Mouse (Mus musculus) cortical plate, adult 2 months (tissue): ENCODE measurements around the gene Rab31. TPM values are rescaled to one million over a fixed set of nuclear protein-coding genes. Genes with fewer than 3 reads are reported as not detected.
A peak's percentile ranks its signal among the peaks of the same experiment; 100 is the strongest.

Experiments
- H3K27ac ChIP-seq: fragments of 200-500 bp; 2 replicates; pipeline ENCODE4 v1.5.1; 2012; ENCODE audit warnings: low read length, control low read depth, inconsistent platforms; ENCODE audit not compliant: insufficient read depth
- H3K4me1 ChIP-seq: fragments of 200-500 bp; 2 replicates; pipeline ENCODE4 v1.6.1; 2011; ENCODE audit warnings: low read length; ENCODE audit not compliant: control insufficient read depth, insufficient read depth
- H3K4me3 ChIP-seq: fragments of 200-500 bp; 2 replicates; pipeline ENCODE4 v1.5.1; 2011; ENCODE audit warnings: mild to moderate bottlenecking, low read length, control low read depth; ENCODE audit not compliant: insufficient read depth
- CTCF ChIP-seq: fragments of 200-500 bp; IDR thresholded peaks from 2 replicates; pipeline ENCODE4 v1.5.1; 2011; ENCODE audit warnings: mild to moderate bottlenecking, control low read depth, low read length; ENCODE audit not compliant: insufficient read depth; ENCODE audit errors: extremely low read depth
- POLR2A ChIP-seq: fragments of 200-500 bp; IDR thresholded peaks from 2 replicates; pipeline ENCODE4 v1.6.1; 2011; ENCODE audit warnings: mild to moderate bottlenecking, low read length, control low read depth; ENCODE audit not compliant: insufficient read depth; ENCODE audit errors: extremely low read depth
- polyA plus RNA-seq: library from polyadenylated mRNA; depleted of rRNA; stranded (reverse); fragments of >200 nt; gene quantifications from 2 replicates; pipeline ENCODE4 v1.2.3, GENCODE M21; 2012

The Rab31 gene
- polyA plus RNA-seq, 1 experiment = 84.6 TPM

DNA sequence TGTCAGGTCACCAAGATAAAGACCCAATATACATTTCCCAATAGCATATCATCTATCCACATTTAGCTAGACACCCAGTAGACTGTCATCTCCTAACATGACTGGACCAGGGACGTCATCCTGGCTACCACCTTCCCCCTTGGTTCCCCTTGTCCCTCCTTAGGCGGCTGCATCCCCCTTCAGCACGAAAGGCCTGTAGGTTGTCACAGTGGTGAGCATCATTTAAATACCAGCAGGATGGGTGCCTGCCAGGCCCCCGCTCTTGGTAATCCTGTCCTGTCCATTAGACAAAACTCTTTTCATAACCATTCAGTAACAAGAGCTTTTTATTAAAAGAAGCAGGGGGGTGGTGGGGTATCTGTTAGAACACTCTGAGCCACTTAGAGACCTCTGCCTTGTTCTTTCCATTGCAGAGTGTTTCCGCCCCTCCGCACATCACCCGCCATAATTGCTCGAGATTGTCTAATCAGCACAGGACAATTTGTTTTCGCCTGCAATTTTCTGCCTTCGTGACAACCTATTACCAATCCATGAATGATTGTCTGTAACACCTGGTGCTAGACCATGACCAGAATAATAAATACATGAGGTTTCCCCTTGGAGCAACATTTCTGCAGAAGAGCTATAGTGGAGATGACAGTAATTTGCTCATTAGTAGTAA, 30.2 kb downstream of the Rab31 start:
- H3K27ac ChIP-seq = peak overlapping the region; percentile 54; the same call in 1 of the 2 replicates
- no peak for TF ChIP-seq CTCF
- no peak for TF ChIP-seq POLR2A
- H3K4me3 ChIP-seq = no peak overlapping the region
- peaks cover 2% of the 10 kb centered on the region for H3K4me1 ChIP-seq

DNA sequence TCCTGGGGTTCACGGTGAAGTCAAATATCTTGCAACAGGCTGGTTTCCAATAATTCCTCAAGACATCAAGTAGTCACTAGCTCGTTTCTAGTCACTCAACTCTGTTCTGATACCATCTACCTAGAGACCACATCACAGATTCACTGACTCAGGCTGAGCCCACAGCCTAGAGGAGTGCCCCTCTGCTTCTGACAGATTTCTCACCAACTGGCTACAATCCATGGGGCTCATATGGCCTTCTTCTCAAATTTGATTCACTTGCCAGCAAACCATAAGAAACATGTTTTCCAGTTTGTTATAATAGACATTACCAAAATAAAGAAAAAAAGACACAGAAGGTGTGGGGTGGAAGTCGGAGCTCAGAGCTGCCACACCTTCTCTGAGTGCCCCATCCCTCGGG, 31.0 kb downstream of the Rab31 start:
- TF ChIP-seq CTCF = no peak
- TF ChIP-seq POLR2A = no peak
- H3K27ac ChIP-seq = peak overlapping the region; percentile 54
- peaks cover 2% of the 10 kb centered on the region for H3K4me1 ChIP-seq
- H3K4me3 ChIP-seq = no peak overlapping the region

DNA sequence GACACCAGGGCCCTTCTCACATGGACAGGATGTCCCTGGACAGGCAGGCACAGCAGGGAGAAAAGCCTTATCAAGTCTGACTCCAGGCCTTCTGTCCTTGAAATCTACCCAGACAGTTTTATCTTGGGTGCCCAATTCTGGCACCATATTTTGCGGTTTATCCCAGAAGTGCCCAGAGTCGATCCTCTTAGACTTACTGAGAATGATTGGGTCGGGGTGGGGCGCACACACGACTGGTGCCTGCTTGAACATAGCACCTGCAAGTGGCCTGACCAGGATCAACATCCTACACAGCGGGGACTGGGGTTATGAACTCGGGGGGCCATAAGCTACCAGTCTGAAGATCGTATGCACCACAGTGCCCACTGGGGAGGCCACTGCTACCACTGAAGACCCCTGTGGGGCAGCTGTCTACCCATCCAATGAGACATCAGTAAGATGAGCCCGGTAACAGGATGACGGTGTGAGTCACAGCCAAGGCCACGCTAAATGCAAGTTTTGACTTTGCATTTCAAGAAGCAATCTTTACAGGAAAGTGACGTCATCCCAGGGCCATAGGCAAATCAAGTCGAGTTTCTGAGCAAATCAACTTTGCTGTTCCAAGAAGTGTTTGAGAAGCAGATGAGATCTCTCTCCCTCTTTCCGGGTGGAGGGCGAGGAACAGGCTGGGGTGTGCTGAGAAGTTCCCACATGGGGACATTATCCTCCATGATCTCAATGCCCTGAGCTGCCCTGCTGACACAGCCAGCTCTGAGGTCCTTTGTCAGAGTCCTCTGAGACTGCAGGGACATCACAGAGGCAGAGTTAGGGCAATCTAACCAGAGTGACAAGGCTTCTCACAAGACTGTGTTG, 32.5 kb downstream of the Rab31 start:
- TF ChIP-seq POLR2A (no peak), CTCF (no peak)
- H3K4me3 ChIP-seq = no peak overlapping the region
- H3K27ac ChIP-seq = peak overlapping the region; percentile 75; the same call in 1 of the 2 replicates
- peaks cover 2% of the 10 kb centered on the region for H3K4me1 ChIP-seq

DNA sequence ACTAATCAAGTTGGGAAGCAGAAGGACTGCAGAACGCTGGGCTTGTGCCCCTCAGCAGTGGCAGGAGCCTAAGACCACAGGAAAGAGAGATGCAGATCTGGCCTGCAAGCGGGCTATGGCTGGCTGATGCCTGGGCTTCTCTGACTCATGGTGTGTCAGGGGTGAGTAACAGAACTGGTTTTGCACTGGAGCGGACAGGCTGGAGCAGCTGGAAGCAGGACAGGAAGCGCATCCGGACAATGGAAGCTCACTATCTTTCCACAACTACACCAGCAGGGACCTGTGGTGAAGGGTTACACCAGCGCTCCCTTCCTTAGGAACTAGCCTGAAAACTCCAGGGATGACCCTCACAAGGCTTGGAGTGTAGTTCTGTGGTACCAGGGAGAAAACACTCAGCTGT, 34.9 kb downstream of the Rab31 start:
- no peak overlapping the region for H3K4me3 ChIP-seq
- no peak for TF ChIP-seq CTCF
- no peak for TF ChIP-seq POLR2A
- H3K4me1 ChIP-seq = peaks cover 2% of the 10 kb centered on the region
- H3K27ac ChIP-seq = no peak overlapping the region

DNA sequence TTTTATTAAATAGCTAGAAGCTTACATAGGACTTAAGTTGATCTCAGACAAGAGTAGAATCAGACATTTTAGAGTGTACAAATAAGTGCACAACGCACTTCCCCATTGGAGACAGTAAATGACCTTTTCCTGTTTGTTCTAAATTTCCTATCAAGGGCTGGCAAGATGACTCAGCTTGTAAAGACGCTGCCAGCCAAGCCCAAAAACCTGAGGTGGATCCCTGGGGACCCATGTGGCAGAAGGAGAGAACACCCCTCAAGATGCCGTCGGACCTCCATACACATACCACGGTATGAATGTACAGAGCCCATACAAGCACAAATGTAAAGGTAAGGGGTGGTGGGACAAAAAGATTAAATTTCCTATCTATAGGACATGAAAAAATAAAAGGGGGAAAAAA, 35.4 kb downstream of the Rab31 start:
- Histone ChIP-seq H3K4me1 (peaks cover 1% of the 10 kb centered on the region), H3K4me3 (no peak overlapping the region), H3K27ac (no peak overlapping the region)
- TF ChIP-seq CTCF = no peak
- no peak for TF ChIP-seq POLR2A

DNA sequence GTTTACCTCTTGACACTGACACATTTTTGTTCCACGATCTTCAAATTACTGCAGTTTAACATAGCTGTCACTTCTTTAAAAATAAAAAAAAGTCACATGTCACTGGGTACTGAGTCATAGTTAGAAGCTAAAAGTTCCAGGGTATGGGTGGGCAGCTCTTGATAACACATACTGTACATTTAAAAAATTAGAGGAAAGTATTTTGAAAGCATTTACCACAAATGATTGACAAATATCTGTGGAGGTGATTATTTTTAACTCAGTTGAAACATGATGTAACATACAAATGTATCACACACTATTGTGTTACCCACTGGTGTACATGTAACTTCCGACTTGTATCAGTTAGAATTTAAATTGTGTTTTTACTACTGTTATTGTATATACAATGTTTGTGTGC, 37.5 kb downstream of the Rab31 start:
- TF ChIP-seq CTCF = no peak
- TF ChIP-seq POLR2A = no peak
- H3K4me3 ChIP-seq = no peak overlapping the region
- no peak overlapping the region for H3K27ac ChIP-seq
- no peaks in the 10 kb centered on the region for H3K4me1 ChIP-seq

DNA sequence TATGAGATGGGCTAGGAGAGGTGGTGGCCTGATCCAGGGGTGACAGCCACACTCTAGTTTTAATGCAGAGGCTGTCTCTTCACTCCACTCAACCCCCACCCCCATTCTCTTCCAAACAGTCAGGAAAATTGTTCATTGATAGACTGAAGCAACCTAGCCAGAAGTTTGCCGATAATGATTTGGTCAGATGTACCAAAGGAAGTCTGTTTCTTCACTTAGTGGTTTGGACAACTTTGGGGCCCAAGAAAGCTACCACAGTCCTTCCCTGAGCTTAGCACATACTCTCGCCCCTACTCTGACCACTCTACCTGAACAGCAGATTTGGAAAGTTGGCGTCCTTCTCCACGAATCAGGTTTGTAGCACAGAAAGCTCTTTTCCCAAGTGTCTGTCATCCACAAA, 39.9 kb downstream of the Rab31 start:
- no peak overlapping the region for H3K27ac ChIP-seq
- 0 out of 2 replicates have a peak, but pooled peaks cover 2% of the 10 kb centered on the region for H3K4me1 ChIP-seq
- no peak overlapping the region for H3K4me3 ChIP-seq
- TF ChIP-seq POLR2A = no peak
- no peak for TF ChIP-seq CTCF

DNA sequence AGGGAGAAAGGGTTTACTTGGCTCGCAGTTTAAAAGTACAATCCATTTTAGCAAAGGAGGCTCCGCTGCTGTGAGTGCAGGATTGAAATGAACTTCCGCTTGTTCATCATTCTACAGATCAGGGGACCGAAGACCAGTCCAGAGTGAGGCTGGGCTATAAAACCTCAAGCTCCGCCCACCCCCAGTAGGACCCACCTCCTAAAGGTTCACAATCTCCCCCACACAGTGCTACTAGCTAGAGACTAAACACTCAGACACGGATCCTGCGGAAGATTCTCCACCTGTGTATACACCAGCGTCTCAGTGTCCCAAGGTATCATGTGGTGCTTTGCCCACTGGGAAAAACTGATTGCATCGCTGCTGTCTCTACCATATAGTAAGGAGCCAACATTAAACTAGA, 40.8 kb downstream of the Rab31 start:
- TF ChIP-seq POLR2A = no peak
- TF ChIP-seq CTCF = no peak
- H3K27ac ChIP-seq = no peak overlapping the region
- H3K4me1 ChIP-seq = 0 out of 2 replicates have a peak, but pooled peaks cover 2% of the 10 kb centered on the region
- no peak overlapping the region for H3K4me3 ChIP-seq

DNA sequence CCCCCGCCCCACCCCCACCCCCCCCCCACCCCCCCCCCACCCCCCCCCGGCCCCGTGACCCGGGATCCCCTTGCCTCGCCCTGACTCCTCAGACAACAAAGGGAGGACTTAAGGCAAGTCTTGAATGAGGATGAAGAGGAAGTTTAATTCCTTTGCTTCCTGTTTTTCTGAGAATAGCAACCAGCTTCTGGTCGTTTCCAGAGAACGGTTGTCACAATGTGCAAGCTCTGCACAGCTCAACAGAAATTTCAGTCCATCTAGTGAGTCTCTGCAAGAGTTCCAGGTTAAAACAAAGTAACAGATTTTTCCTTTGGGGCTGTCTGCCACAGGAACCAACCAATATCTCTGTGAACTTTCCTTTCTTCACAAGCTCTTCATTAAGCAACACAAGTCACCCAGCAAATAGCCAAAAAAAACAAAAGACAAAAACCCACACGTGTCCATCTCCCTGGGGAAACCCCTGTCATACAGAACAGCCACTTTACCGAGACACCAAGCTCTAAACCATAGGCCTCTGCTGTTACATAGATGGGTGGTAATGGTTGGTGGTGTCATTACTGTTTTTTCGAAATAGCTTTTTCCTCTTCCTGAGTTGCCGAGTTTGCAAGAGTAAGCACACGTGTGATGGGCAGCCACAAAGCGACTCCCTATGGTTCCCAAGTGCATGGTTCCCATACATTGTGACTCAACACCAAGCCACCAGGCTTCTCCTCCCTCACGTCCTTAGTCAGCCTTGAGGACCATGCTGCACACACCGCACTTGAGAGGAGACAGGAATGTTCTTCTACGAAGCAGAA, 42.4 kb downstream of the Rab31 start:
- H3K27ac ChIP-seq = no peak overlapping the region
- no peak overlapping the region for H3K4me3 ChIP-seq
- TF ChIP-seq POLR2A = no peak
- TF ChIP-seq CTCF = no peak
- 0 out of 2 replicates have a peak, but pooled peaks cover 2% of the 10 kb centered on the region for H3K4me1 ChIP-seq

DNA sequence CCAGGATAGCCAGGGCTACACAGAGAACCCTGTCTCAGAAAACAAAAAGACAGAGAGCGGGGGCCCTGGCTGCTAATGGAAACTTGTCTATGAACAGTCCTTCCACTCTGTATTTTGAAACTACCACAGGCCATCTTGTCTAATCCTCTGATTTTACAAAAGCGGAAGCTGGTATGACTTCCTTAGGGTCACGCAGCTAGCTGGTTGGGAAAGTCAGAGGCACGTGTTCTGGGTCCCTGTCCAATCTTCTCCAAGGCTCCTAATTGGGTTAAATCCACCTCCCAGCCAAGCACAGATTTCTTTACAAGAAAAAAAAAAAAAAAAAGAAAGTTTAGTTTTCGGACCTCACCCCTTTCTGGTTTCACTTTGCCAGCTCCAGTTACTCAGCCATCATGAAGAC, 45.8 kb downstream of the Rab31 start:
- no peak overlapping the region for H3K4me3 ChIP-seq
- TF ChIP-seq CTCF (no peak), POLR2A (no peak)
- peaks cover 2% of the 10 kb centered on the region; the same call in 1 of the 2 replicates for H3K4me1 ChIP-seq
- peak overlapping the region; percentile 54; the same call in 1 of the 2 replicates for H3K27ac ChIP-seq
